Mouse (Mus musculus) heart, adult 8-10 months (tissue): Measurements from ENCODE around the gene Tubg1. TPM values are rescaled to one million over a fixed set of nuclear protein-coding genes. Genes with fewer than 3 reads are reported as not detected.
"Not testable (repeated sequence)": the region's sequence is repeated elsewhere in the genome, so short reads cannot be mapped to it uniquely, and the experiment has no call there.

Source experiments
- DNase-seq: peaks from one replicate; pipeline ENCODE4 v3.0.0; 2022; ENCODE audit warnings: low spot score
- total RNA-seq, 4 experiments: library from RNA; stranded (reverse); gene quantifications; 2 replicates each; pipeline ENCODE4 v1.2.4; 2022

Tubg1 gene
- total RNA-seq, 4 experiments from 2014 or later: 23.2 to 27.3 (median 25.4) TPM

DNA sequence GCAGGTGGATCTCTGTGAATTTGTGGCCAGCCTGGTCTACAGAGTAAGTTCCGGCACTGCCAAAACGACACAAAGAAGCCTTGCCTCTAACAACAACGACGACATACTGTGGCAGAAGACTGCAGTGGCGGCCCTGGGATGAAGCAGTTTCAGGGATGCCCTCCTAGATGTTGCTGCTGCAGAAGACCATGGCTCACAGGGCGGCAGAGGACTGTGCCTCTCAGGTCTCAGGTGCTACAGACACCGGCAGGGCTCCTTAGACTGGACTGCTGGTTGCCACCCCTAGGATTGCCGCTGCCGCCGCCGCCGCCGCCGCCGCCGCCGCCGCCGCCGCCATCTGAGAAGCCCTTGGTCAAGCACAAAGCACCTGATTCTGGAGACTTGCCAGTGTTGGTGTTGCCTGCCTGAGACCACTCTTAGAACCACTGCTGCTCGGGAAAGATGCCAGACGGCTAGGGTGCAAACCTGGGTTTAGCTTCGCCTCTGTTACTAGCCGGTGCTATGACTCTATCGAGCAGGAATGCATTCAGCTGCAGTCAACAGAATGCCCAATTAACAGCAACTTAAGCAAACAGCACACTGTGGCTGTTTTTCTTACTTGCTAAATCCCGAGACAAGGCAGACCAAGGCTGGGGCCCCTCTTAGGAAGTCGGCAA is 20.6 kb downstream of the Tubg1 start:
- DNase-seq: no peak

GRCm38 (mm10) chr11:101141088-101141487 is 21.4 kb downstream of the Tubg1 start:
- DNase-seq: no peak

DNA sequence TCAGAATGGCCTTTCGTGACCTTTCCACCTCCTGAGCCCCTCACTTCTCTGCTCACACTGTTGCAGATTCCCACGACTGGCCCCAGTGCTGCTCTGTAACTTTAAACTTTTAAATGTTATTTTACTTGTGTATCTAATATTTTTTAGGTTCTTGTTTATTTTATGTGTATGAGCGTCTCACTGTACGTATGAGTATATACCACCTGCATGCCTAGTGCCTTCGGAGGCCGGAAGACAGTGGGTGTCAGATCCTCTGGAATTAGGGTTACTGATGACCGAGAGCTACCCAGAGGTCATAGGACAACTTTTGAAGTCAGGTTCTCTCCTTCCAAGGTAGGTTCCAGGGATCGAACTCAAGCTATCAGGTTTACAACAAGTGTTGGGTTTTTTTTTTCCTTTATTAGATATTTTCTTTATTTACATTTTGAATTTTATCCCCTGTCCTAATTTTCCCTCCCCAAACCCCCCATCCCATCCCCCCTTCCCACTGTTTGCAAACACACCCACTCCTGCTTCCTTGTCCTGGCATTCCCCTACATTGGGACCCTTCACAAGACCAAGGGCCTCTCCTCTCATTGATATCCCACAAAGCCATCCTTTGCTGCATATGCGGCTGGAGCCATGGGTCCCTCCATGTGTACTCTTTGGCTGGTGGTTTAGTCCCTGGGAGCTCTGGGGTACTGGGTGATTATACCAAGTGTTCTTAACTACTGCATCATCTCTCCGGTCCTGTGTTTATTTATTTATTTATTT is 22.7 kb downstream of the Tubg1 start:
- no peak for DNase-seq

- DNase-seq: no peak
Measured at GRCm38 (mm10) chr11:101143338-101144225, 23.8 kb downstream of the Tubg1 start.

DNA sequence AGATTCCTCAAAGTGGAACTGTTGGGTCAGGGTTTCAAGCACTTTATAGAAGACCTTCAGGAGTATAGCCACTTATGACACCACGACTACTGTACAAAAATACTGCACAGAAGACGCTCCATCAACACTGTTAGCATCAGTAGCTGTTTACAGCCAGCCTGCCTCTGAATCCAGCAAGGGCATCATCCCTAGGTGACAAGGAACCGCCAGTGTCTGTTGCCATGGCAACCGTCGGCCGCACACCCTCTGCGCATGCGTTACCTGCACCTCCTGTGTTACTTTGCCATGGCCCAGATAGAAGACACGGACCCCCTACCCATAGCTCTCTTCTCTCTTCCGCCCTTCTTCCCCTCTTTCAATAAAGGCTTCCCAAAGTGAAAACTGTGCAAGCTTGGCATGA is 26.6 kb downstream of the Tubg1 start:
- no peak for DNase-seq

GRCm38 (mm10) chr11:101148751-101149150 is 29.0 kb downstream of the Tubg1 start:
- no peak for DNase-seq

DNA sequence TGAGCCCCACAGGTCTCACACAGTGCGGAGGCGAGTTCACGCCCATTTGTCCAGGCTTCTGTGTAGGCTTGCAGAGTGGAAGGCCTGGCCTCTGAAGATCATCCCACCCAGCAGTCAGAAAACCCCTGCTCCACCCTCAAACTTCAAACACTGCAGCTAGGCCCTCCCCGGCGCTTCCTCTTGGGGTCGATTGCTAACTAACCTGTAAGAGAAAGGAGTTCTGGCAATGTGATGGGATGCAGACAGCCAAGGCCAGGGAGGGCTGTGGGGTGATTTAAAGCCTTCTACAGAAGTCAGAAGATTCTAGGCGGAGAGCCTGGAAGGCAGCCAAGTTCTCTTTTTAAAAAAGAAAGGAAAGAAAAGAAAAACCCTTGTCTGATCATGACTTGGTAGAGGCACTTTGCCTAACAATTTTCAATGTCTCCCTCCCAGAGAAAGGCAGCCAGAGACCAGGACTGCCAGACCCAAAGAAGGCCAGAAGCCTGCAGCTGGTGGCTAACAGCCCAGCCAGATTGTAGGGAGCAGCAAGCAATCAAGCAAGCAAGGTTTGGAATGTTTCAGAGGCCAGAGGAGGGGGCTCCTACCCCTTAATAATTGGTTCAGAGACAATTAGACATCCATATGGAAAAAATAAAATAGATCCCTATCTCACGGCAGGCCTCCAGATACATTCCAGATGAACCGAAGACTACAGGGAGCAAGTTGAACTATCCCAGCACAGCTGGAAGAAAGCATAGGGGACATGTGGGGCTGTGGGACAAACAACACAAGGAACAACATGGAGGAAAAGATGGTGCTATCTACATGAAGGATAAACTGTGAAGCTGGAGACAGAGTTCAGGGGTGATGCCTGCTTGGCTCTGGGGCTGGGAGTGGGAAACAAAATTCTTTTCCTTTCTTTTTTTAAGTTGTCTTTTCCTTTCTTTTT is 29.7 kb downstream of the Tubg1 start:
- no peak for DNase-seq

DNA sequence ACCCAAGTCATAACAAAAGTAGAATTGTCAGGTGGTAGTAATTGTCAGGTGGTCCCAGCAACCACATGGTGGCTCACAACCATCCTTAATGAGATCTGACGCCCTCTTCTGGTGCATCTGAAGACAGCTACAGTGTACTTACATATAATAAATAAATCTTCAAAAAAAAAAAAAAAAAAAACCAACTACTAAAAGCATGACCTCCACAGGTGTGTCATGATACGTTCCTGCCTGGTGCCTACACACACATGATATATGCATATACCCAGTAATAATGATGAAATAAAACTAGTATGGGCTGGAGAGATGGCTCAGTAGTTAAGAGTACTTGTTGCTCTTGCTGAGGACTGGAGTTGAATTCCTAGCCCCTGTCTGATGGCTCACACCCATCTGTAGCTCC is 31.3 kb downstream of the Tubg1 start:
- no peak for DNase-seq

GRCm38 (mm10) chr11:101152825-101153224 is 33.1 kb downstream of the Tubg1 start:
- no peak for DNase-seq

- no peak for DNase-seq
Measured at GRCm38 (mm10) chr11:101154648-101155047, 34.9 kb downstream of the Tubg1 start.

GRCm38 (mm10) chr11:101155151-101155550 is 35.4 kb downstream of the Tubg1 start:
- no peak for DNase-seq

DNA sequence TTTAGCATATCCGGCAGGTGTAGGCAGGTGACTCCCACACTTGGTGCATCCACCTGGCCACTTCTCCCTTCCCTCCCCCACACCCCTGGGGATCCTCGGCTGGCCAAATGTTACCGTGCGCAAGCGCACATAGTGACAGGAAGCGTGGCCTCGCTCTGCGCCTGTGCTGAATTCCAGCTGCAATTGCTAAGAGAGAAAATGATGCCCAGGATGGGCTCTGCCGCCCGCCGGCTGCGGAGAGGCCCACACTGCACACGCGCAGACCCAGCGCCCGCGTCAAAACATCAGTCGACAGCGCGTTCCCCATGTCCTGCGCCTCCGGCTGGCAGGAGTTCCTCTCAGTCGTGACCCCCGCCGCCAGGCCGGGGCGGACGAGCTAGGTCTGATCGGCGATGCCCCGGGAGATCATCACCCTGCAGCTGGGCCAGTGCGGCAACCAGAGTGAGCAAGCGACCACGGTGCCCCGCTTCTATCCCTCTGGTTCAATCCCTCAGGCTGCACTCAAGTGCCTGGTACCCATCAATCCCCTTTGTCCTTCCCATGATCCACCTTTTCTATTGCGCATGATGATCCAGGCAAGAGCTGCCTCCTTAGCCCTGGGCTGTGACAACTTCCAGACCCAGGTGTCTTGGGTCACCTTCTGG is 36.1 kb downstream of the Tubg1 start, which contains the start of gene Tubg2:
Gene Tubg2, plus strand, starts transcription at position 180 of the 644 bp plus-strand sequence.
- no peak for DNase-seq

DNA sequence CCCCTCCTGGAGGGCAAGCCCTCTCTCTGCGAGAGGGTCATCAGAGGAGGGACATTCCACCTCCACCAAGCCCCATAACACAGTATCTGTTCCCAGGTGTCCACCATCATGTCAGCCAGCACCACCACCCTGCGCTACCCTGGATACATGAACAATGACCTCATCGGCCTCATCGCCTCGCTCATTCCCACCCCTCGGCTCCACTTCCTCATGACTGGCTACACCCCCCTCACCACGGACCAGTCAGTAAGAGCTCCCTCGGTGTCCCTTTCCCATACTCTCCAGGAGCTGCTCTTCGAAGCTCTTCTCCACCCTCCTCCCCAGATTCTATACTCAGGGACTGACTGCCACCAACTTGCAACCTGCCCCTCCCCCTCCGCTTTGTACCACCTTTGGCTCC is 40.4 kb downstream of the Tubg1 start:
- DNase-seq: not testable (repeated sequence)

DNA sequence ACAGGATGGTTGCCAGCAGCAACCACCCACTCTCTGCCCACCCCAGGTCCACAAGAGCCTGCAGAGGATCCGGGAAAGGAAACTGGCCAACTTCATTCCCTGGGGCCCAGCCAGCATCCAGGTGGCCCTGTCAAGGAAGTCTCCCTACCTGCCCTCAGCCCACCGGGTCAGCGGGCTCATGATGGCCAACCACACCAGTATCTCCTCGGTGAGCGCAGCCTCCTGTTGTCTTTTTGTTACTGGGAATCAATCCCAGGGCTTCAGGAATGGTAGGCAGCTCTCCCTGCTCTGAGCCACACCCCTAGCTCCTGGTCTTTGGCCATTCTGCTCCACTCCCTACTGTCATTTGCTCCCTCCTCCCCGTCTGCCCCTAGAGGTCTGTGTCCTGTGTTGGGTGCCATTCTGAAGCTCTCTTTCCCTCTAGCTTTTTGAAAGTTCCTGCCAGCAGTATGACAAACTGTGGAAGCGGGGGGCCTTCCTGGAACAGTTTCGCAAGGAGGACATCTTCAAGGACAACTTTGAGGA is 41.3 kb downstream of the Tubg1 start:
- DNase-seq: not testable (repeated sequence)

DNA sequence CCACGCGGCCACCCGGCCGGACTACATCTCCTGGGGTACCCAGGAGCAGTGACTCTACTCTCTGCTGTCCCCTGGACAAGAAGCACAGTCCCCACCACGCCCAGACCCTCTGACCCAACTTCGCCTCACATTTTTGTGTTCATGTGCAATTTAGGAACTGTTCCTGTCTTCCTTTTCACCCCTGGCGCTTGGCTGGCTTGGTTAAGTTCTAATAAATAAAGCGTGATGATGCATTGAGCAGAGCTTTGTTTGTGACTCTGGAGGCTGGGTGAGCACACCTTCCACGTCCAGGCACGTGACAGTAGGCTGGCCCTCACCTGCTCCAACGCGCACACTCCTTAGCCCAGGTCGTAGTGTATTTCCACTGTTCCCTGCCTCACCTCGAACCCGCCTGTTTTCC is 41.8 kb downstream of the Tubg1 start:
- DNase-seq: no peak

GRCm38 (mm10) chr11:101162301-101162700 is 42.6 kb downstream of the Tubg1 start:
- DNase-seq: no peak

DNA sequence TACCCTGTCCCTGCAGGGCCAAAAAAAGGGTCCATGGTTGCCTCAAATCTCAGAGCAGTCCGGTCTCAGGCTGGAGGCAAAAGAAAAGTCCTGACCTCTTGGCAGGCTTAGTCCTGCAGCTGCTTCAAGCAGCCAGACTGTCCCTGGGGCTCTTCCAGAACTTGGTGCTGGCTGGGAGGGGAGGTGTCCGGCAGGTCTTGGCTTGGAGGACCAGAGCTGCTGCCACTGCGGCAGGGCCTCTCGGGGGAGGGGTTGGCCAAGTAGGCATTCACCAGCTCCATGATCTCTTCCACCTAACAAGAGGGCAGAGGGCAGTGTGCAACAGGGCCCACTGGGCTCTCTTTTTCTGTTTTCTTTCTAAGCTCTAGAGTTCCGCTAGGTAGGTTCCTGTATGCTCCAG is 43.0 kb downstream of the Tubg1 start:
- peak; percentile 81 for DNase-seq

GRCm38 (mm10) chr11:101163476-101164350 is 44.0 kb downstream of the Tubg1 start:
- no peak for DNase-seq

DNA sequence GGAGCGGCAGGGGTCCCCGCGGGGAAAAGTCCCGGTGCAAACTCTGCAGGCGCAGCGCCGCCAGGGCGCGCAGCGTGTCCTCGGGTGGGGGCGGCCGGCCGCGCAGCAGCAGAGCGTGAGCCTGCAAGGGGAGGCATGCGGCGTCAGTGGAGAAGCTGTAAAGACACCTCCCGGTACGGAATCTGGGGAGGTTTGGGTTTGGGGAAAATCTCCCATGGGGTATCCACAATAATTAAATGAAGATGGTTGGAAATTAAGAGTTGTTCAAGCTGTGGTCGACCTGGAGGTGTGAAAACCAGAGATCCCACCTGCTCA is 44.6 kb downstream of the Tubg1 start:
- no peak for DNase-seq
